Mouse (Mus musculus) layer of hippocampus, postnatal 10 days (tissue): ENCODE measurements around the gene Rpl35. TPM values are rescaled to one million over a fixed set of nuclear protein-coding genes. Genes with fewer than 3 reads are reported as not detected.
A peak's percentile ranks its signal among the peaks of the same experiment; 100 is the strongest.
"Not testable (repeated sequence)": the region's sequence is repeated elsewhere in the genome, so short reads cannot be mapped to it uniquely, and the experiment has no call there.

Experiments used
- DNase-seq, 2 experiments: peaks; one replicate each; pipeline ENCODE4 v3.0.0; 2021; ENCODE audit warnings: low spot score in 2 of 2
- long read RNA-seq: library from polyadenylated mRNA; stranded (forward); transcript quantifications from one replicate; pipeline ENCODE4 v2.0.0, GENCODE M21; 2023
- total RNA-seq, 2 experiments: library from RNA; stranded (reverse); gene quantifications; 2 replicates each; pipeline ENCODE4 v1.2.3; 2021

The Rpl35 gene
- total RNA-seq = 100 to 1,000 TPM; 308 to 382 TPM
- long read RNA-seq, transcript Rpl35-203 (3 exons, 541 nt) = minor isoform, 11 of 780 reads
- long read RNA-seq, transcript Rpl35-201 (4 exons, 946 nt) = major isoform, 766 of 780 reads
- long read RNA-seq, partial matches to known transcripts = 0 of 780 reads
- long read RNA-seq, other reads (novel, unspliced or antisense) = 3 of 780 reads

DNA sequence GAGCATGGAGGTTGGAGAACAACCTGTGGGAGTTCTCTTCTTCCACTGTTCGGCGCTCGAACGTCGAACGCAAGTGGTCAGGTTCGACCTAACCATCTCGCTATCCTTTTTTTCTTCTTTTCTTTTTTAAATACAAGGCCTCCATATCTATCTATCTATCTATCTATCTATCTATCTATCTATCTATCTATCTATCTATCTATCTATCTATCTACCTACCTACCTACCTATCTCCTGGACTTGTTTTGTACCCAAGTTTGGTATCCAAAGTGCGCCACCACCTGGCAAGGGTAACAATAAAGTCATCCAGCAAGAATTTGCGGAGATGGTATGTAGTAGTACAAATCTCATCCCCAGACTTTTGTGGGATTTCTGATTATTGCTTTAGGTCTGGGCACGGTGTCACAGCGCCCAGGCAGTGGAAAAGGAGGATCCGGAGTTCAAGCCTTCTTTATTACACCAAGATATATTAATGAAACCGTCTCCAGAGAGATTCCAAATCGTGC lies at the start of gene Rpl35:
Gene Rpl35 (minus strand): TSS at position 51 of the 506 bp plus-strand sequence.
- DNase-seq = peak in 1 of 2 experiments; percentile 35

GRCm38 (mm10) chr2:39048515-39048914 lies 43.1 kb upstream of the Rpl35 start:
- no peak for DNase-seq

GRCm38 (mm10) chr2:39040215-39040614 lies 34.8 kb upstream of the Rpl35 start:
- DNase-seq = no peak

DNA sequence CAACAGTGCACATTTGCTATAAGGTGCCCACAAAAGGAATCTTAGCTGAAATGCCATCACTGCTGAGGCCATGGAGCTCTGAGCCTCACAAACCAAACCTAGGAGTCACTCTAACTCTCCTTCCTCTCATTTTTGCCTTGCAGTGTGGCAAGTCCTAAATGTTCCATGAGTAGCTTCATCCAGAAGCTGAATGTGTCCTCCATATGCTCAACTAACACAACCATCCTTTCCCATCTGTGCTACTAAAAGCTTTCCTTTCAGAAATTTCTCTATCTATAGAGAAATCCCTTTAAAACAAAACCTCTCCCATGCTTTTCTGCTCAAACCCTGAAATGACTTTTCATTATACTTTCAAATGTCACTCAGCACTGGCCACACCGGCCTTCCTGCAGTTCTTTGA lies 26.2 kb upstream of the Rpl35 start:
- no peak for DNase-seq

DNA sequence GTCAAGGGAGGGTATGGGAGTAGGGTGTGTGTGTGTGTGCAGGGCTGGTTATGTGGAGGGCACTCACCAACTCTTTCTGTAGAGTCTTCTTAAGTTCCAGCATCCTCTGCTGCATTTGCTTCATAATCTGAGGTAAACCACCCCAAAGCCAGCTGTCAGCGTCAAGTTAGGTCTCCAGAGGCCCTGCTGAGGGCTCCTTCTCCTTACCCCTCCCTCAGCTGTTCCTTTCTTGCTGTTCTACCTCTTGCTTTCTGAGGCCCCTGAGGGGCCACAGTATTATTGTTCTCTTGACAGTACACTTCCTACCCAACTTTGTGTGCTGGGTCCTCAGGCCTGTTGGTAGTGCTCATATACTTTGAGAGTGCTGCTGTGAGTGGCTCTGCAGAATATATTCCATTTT lies 14.6 kb upstream of the Rpl35 start:
- DNase-seq = no peak

- no peak for DNase-seq
These were observed 11.2 kb upstream of the Rpl35 start for GRCm38 (mm10) chr2:39016581-39016980.

DNA sequence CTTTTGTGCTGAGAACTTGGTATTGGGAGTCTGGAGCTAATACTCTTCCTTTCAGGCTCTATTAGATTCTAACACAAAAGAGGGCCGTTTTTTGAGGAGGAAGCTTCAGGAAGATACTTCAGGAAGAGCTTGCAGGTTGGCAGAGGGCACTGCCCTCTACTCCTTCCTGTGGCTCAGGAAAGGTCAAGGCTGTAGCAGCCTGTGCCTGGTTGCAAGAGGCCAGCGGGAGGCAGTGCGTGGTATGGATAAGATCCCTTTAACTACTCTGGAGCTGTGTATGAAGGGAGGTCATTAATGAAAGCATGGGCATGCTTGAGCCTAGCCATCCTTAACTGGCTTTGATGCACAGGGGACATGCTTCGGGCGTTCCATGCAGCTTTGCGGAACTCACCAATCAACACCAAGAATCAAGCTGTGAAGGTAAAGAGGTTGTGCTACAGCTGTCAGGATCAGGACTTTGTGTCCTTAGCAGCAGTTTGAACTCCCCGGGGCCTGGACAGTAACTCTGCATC lies 7.4 kb upstream of the Rpl35 start:
- no peak for DNase-seq

DNA sequence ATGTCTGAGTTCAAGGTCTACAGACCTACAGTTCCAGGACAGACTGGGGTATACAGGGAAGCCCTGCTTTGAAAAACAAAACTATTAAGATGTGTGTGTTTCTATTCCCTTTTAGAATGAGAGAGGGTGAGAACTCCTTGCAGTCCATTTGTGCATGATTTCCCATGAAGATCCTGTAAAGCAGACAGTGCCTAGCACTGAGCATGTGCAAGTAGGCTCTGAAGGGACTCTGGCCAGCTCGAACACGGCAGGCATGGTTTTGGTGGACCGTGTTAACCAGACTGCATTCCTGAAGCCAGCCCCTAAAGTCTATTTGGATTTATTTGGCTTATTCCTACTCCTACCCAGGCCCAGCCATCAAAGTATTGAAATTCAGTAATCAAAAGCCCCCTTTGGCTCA lies 6.5 kb upstream of the Rpl35 start:
- DNase-seq = no peak

DNA sequence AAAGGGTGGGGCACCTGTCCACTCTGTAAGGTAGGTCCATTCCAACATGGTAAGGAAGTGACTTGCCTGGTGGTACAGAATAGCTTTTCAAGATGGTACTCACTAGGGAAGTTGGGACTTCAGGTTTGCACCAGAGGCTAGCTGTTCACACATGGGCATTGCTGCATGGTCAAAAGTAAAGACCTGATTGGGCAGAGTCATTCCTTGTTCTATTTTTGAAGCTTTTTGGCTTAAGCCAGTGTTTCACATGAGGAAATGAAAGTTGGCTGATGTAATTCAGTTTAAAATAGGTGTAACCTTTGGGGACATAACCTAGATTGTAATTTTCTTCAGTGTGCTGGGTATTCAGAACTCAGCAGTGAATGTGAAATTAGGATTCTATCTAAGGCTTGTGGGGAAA lies 5.8 kb upstream of the Rpl35 start:
- no peak for DNase-seq

DNA sequence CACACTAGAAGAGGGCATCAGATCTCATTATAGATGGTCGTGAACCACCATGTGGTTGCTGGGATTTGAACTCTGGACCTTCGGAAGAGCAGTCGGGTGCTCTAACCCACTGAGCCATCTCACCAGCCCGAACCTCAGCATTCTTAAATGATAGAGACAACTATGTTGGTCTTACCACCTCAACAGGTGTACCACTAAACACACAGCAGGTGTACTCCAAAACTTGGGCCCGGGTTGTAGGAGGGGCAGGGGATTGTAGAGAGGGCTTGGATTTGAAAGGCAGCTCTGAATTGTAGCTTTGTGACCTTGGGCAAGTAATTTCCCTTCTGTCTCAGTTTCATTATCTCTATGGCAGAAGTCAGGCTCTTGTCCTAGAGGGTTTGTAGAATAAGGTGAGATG lies 4.7 kb upstream of the Rpl35 start:
- not testable (repeated sequence) for DNase-seq

DNA sequence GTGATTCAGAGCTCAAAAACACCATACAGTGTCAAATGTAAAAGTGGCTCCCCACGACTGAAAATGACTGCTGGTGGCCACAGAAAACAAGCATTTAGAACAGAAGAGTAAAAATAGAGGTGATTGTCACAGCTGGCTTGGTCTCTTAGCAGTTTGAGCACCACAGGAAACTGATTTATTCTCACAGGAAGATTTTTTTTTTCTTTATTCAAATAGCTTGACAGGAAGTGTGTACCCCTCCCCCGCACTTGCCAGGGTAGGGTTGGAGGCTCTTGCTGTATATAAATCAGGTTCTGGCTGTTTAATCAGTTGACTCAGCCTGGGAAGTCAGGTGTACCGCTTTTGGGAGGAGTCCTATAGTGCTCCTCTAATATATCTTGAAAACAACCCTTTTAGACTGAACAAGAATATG lies 3.5 kb upstream of the Rpl35 start:
- DNase-seq = peak in 1 of 2 experiments; percentile 44

- no peak for DNase-seq
These were observed 3.0 kb upstream of the Rpl35 start for GRCm38 (mm10) chr2:39008350-39008851.

DNA sequence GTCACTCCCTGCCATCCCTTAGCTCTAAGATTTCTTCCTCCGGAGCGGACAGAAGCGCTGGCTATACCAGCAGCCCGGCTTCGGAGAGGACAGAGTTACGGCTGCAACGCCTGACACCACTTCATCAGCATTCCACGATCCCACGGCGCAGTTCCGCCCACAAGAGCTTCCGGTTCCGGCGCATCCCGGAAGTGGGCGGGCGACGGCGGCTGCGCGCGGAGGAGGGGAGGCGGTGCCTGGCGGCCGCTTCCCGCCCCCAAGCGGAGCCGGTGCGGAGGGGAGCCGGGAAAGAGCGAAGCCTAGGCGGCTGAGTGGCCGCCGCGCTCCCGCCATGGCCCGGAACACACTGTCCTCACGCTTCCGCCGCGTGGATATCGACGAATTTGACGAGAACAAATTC lies 2.4 kb upstream of the Rpl35 start:
- DNase-seq = peak; percentile 92 to 95

DNA sequence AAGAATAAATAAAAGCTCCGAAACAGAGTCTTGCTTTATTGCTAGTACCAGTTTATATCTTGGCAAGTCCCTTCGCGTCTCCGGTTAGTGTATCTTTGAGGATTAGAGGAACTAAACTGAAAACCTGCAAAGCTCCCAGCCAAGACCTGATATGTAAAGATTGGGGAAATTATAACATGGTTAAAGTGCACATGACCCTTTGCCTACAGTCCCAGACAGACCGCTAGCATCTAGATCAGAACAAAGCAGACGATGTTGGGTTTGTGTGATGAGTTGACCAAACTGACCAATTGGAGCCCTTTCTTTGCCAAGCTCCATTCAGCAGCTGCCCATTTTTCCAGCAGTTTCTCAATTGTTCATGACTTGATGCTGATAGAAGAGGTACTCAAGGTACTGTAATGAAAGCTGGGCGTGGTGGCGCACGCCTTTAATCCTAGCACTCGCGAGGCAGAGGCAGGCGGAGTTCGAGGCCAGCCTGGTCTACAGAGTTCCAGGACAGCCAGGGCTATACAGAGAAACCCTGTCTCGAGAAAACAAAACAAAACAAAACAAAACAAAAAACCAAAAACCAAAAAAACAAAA lies 816 bp upstream of the Rpl35 start:
- DNase-seq = no peak

GRCm38 (mm10) chr2:39004880-39005435 lies 466 bp downstream of the Rpl35 start, which contains the start of gene Arpc5l:
Gene Arpc5l, plus strand, starts transcription at chr2:39005348.
- peak; percentile 89 to 92 for DNase-seq

DNA sequence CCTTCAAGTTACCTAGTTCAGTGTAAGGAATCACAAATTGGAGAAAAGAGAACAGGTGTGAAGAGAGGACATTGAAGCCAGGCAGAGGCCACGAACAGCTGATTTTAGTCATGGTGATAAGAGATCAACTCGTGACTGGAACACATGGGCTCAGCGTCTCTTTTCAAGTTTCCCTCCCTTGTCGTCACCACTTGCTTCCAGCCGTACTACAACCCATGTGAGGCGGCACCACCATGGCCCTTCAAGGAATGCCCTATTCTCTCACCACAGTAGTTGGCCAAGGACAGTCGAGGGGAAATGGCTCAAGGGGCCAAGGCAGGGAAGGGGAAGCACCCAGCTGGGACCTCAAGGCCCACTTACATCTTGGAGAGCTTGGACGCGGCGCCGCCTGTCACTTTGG lies 1.1 kb downstream of the Rpl35 start:
- DNase-seq = peak; percentile 46 to 51

- DNase-seq = no peak
These were observed 1.9 kb downstream of the Rpl35 start for GRCm38 (mm10) chr2:39003512-39003911.

- DNase-seq = no peak
These were observed 2.3 kb downstream of the Rpl35 start for GRCm38 (mm10) chr2:39003106-39003505.

- no peak for DNase-seq
These were observed 3.6 kb downstream of the Rpl35 start for GRCm38 (mm10) chr2:39001866-39002265.

DNA sequence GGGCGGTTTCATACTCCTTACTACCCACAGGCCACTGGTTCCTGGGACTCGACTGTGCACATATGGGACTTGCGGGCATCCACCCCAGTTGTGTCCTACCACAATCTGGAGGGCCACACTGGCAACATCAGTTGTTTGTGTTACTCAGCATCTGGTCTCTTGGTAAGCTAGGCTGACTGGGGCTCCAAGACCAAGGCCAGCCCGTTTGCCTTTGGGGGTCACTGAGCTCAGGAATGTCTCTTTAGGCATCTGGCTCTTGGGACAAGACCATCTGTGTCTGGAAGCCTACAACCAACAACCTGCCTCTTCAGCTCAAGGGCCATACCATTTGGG lies 4.9 kb downstream of the Rpl35 start:
- DNase-seq = peak in 1 of 2 experiments; percentile 23

- no peak for DNase-seq
These were observed 5.4 kb downstream of the Rpl35 start for GRCm38 (mm10) chr2:38999910-39000586.

- no peak for DNase-seq
These were observed 6.0 kb downstream of the Rpl35 start for GRCm38 (mm10) chr2:38999381-38999780.
